Mouse (Mus musculus): ENCODE results near the gene Sf3b1. TPM values are rescaled to one million over a fixed set of nuclear protein-coding genes. Genes with fewer than 3 reads are reported as not detected.
"Not testable (repeated sequence)": the region's sequence is repeated elsewhere in the genome, so short reads cannot be mapped to it uniquely, and the experiment has no call there.

Sf3b1 gene
- total RNA-seq (2021), result 10 to 100 TPM; 36.4 to 49.3 TPM
- long read RNA-seq, experiment 1, full-length matches to known transcripts, result 3 of 8 reads
- long read RNA-seq, experiment 1, partial matches to known transcripts, result 1 of 8 reads
- long read RNA-seq, experiment 1, other reads (novel, unspliced or antisense), result 4 of 8 reads
- long read RNA-seq, experiment 2, full-length matches to known transcripts, result 18 of 31 reads
- long read RNA-seq, experiment 2, partial matches to known transcripts, result 8 of 31 reads
- long read RNA-seq, experiment 2, other reads (novel, unspliced or antisense), result 5 of 31 reads

- peak; percentile 97 for DNase-seq
Observed at GRCm38 (mm10) chr1:55027253-55027801, at the start of gene Sf3b1. TSS of gene Sf3b1 (minus strand) at chr1:55027481.

- DNase-seq, result no peak
Observed at GRCm38 (mm10) chr1:55076395-55076743, 49.1 kb upstream of the Sf3b1 start.

GRCm38 (mm10) chr1:55075652-55076394 is 48.5 kb upstream of the Sf3b1 start:
- no peak for DNase-seq

GRCm38 (mm10) chr1:55074757-55075156 is 47.5 kb upstream of the Sf3b1 start:
- no peak for DNase-seq

GRCm38 (mm10) chr1:55072328-55072727 is 45.0 kb upstream of the Sf3b1 start:
- DNase-seq, result not testable (repeated sequence)

GRCm38 (mm10) chr1:55061772-55062171 is 34.5 kb upstream of the Sf3b1 start:
- no peak for DNase-seq

GRCm38 (mm10) chr1:55061099-55061498 is 33.8 kb upstream of the Sf3b1 start:
- no peak for DNase-seq

GRCm38 (mm10) chr1:55058383-55058782 is 31.1 kb upstream of the Sf3b1 start:
- not testable (repeated sequence) for DNase-seq

- no peak for DNase-seq
Observed at GRCm38 (mm10) chr1:55055322-55056115, 28.2 kb upstream of the Sf3b1 start.

- DNase-seq, result no peak
Observed at GRCm38 (mm10) chr1:55053596-55053995, 26.3 kb upstream of the Sf3b1 start.

GRCm38 (mm10) chr1:55053005-55053404 is 25.7 kb upstream of the Sf3b1 start:
- peak; percentile 81 for DNase-seq

GRCm38 (mm10) chr1:55052355-55052953 is 25.2 kb upstream of the Sf3b1 start, which contains the start of gene Coq10b:
TSS of gene Coq10b (plus strand) at chr1:55052770.
- DNase-seq, result peak; percentile 99

- no peak for DNase-seq
Observed at GRCm38 (mm10) chr1:55051671-55052070, 24.4 kb upstream of the Sf3b1 start.

- DNase-seq, result no peak
Observed at GRCm38 (mm10) chr1:55048841-55049587, 21.7 kb upstream of the Sf3b1 start.

GRCm38 (mm10) chr1:55043164-55043563 is 15.9 kb upstream of the Sf3b1 start:
- DNase-seq, result no peak

GRCm38 (mm10) chr1:55042246-55042645 is 15.0 kb upstream of the Sf3b1 start:
- no peak for DNase-seq

- DNase-seq, result no peak
Observed at GRCm38 (mm10) chr1:55041691-55042090, 14.4 kb upstream of the Sf3b1 start.

- DNase-seq, result no peak
Observed at GRCm38 (mm10) chr1:55039944-55040343, 12.7 kb upstream of the Sf3b1 start.

GRCm38 (mm10) chr1:55031026-55031779 is 3.9 kb upstream of the Sf3b1 start:
- DNase-seq, result no peak

GRCm38 (mm10) chr1:55029446-55029845 is 2.2 kb upstream of the Sf3b1 start:
- no peak for DNase-seq

All from gastrocnemius, postnatal 25 days (tissue).